Mouse (Mus musculus) stomach, postnatal 0 days (tissue): Measurements from ENCODE around the gene Pik3cg. TPM values are rescaled to one million over a fixed set of nuclear protein-coding genes. Genes with fewer than 3 reads are reported as not detected.

Experiments used
- ATAC-seq: fragments of 200-750 bp; cut with Nextera tagmentation; 2 replicates; pipeline ENCODE4 v1.8.0; 2017; ENCODE audit not compliant: low FRiP score, low TSS enrichment
- DNase-seq: peaks from one replicate; pipeline ENCODE4 v3.0.0-alpha.2; 2016; ENCODE audit warnings: low spot score
- H3K27ac ChIP-seq: fragments of 300-500 bp; sonication (generic); replicated peaks from 2 replicates; pipeline ENCODE4 v1.5.1; 2014; ENCODE audit warnings: mild to moderate bottlenecking, control low read depth
- H3K27me3 ChIP-seq: fragments of 300-500 bp; sonication (generic); 2 replicates; pipeline ENCODE4 v1.6.1; 2014; ENCODE audit warnings: low read length; ENCODE audit not compliant: control insufficient read depth, insufficient read depth
- H3K36me3 ChIP-seq: fragments of 300-500 bp; sonication (generic); 2 replicates; pipeline ENCODE4 v1.6.1; 2014; ENCODE audit warnings: low read length, mixed read lengths; ENCODE audit not compliant: control insufficient read depth, insufficient read depth
- H3K4me1 ChIP-seq: fragments of 300-500 bp; sonication (generic); replicated peaks from 2 replicates; pipeline ENCODE4 v1.6.1; 2014; ENCODE audit warnings: antibody characterized with exemption; ENCODE audit not compliant: control insufficient read depth, insufficient read depth
- H3K4me2 ChIP-seq: fragments of 300-500 bp; sonication (generic); replicated peaks from 2 replicates; pipeline ENCODE4 v1.6.1; 2014; ENCODE audit warnings: low read depth, mild to moderate bottlenecking, control low read depth, moderate library complexity
- H3K4me3 ChIP-seq: fragments of 300-500 bp; sonication (generic); 2 replicates; pipeline ENCODE4 v1.5.1; 2014; ENCODE audit warnings: low read depth, low read length, control low read depth
- H3K9ac ChIP-seq: fragments of 300-500 bp; sonication (generic); 2 replicates; pipeline ENCODE4 v1.6.1; 2014; ENCODE audit warnings: mild to moderate bottlenecking, low read length, control low read depth, mixed read lengths
- H3K9me3 ChIP-seq: fragments of 300-500 bp; sonication (generic); 2 replicates; pipeline ENCODE4 v1.6.1; 2016; ENCODE audit warnings: low read length; ENCODE audit not compliant: control insufficient read depth
- CTCF ChIP-seq: IDR thresholded peaks from 2 replicates; pipeline ENCODE4 v1.5.1; 2016; ENCODE audit warnings: antibody characterized with exemption, low read depth, mild to moderate bottlenecking, moderate library complexity
- EP300 ChIP-seq: optimal IDR thresholded peaks from 2 replicates; pipeline ENCODE3; 2016; ENCODE audit warnings: antibody characterized with exemption
- WGBS: fragments of 180-500 bp; shearing (Covaris S2); extraction: QIAGEN DNeasy Blood & Tissue Kit; methylation state at CpG from one replicate; pipeline ENCODE4 v1.1.7; 2014; 5-methylcytosine and 5-hydroxymethylcytosine counted together
- polyA plus RNA-seq: library from polyadenylated mRNA; unstranded; fragments of >200 nt; fragmentation: Nextera tagmentation; extraction: Ambion mirVana; gene quantifications from 2 replicates; pipeline ENCODE4 v1.2.1, GENCODE M21; 2015

Pik3cg gene
- polyA plus RNA-seq, 1 experiment from 2014 or later, result 1.6 TPM

DNA sequence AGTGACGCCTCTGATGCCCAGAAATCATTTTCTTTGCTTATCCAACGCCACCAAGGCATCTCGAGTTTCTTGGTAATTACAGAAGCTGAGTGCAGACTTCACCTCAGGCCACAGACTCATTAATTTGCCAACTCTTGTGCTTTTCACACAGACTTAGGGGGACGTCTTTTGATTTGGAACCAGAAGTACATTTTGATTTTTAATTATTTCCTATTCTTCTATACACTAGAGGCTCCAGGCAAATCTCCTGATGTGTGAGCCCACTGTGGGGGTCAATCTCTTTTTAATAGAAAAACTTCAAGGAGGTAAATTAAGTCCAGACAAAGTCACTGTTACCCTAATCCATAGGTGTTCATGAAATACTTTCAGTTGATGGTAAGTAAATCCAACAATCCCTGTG lies 26.6 kb downstream of the Pik3cg start:
- Histone ChIP-seq H3K4me1 (no peaks in the 10 kb centered on the region), H3K27ac (no peak overlapping the region), H3K9me3 (no peaks in the 10 kb centered on the region), H3K27me3 (no peaks in the 10 kb centered on the region), H3K36me3 (no peaks in the 10 kb centered on the region), H3K4me2 (no peak overlapping the region), H3K9ac (no peak overlapping the region), H3K4me3 (no peak overlapping the region)
- TF ChIP-seq CTCF (no peak), EP300 (no peak)
- ATAC-seq (no peak), DNase-seq (no peak)
- 52% methylated on average over 4 of the region's 4 CpGs for WGBS

DNA sequence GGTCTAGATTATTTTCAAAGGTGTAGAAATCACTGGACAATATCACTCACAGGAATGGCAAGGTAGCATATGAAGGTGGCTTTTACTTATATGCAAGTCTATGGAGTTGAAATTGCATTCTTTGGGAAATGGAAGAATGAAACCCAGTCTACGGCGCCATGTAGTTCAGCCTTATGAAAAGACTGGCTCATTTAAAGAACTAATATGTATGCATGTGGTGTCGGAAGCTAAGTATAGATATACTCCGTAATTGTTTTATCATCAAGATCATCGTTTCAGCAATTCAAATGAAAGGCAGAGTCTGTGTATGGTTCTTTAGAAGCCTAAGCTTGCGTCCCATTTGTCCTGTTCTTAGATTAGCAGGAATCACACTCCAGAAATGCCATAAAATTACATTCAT lies 34.0 kb downstream of the Pik3cg start:
- Histone ChIP-seq H3K27ac (no peak overlapping the region), H3K36me3 (no peaks in the 10 kb centered on the region), H3K27me3 (no peaks in the 10 kb centered on the region), H3K9ac (no peak overlapping the region), H3K4me3 (no peak overlapping the region), H3K9me3 (no peaks in the 10 kb centered on the region), H3K4me1 (no peaks in the 10 kb centered on the region), H3K4me2 (no peak overlapping the region)
- 94% methylated on average over 6 of the region's 6 CpGs for WGBS
- ATAC-seq (no peak), DNase-seq (no peak)
- TF ChIP-seq CTCF, result no peak
- TF ChIP-seq EP300, result no peak

DNA sequence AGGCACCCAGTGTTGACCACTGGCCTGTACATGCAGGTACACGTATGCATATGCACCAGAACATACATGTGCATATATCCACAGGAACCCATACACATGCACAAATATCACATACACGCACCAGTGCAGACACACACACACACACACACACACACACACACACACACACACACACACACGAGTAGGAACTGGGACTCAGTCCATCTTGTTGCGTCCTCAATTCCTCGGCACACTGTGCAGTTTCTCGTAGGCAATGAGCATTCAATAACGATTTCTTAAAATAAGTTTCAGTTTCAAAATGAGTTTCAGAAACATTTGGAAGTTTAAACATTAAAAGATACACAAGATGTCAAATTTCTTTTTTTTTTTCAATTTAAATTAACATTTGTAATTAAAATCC lies 35.6 kb downstream of the Pik3cg start:
- Histone ChIP-seq H3K27ac (no peak overlapping the region), H3K9me3 (no peaks in the 10 kb centered on the region), H3K4me3 (no peak overlapping the region), H3K27me3 (no peaks in the 10 kb centered on the region), H3K4me1 (no peaks in the 10 kb centered on the region), H3K4me2 (no peak overlapping the region), H3K36me3 (no peaks in the 10 kb centered on the region), H3K9ac (no peak overlapping the region)
- DNase-seq (no peak), ATAC-seq (no peak)
- no peak for TF ChIP-seq CTCF
- 87% methylated on average over 7 of the region's 7 CpGs for WGBS

DNA sequence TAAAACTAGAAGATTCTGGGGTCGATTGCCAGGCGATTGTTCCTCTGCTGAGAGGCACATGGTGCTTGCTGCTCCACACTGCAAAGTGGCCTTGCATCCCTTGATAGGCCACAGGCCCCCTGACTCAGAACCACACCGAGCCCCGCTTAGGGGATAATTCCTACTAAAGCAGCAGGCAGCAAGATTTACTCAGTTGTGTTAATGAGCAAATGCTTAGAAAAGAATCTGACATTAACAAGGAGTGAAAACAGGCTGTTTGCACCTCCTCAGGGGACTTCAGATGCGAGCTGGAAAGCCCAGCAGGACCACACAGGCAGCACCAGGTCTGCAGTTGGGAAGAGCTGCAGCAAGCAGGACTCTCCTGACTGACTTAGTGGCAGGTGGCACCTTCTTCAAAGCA lies 39.3 kb downstream of the Pik3cg start:
- H3K4me3 ChIP-seq, result no peak overlapping the region
- TF ChIP-seq EP300 (no peak), CTCF (no peak)
- H3K9me3 ChIP-seq, result no peaks in the 10 kb centered on the region
- H3K36me3 ChIP-seq, result no peaks in the 10 kb centered on the region
- WGBS, result 21% methylated on average over 5 of the region's 5 CpGs
- no peak overlapping the region for H3K9ac ChIP-seq
- no peak overlapping the region for H3K4me2 ChIP-seq
- H3K4me1 ChIP-seq, result no peaks in the 10 kb centered on the region
- ATAC-seq (no peak), DNase-seq (no peak)
- H3K27ac ChIP-seq, result no peak overlapping the region
- H3K27me3 ChIP-seq, result no peaks in the 10 kb centered on the region

DNA sequence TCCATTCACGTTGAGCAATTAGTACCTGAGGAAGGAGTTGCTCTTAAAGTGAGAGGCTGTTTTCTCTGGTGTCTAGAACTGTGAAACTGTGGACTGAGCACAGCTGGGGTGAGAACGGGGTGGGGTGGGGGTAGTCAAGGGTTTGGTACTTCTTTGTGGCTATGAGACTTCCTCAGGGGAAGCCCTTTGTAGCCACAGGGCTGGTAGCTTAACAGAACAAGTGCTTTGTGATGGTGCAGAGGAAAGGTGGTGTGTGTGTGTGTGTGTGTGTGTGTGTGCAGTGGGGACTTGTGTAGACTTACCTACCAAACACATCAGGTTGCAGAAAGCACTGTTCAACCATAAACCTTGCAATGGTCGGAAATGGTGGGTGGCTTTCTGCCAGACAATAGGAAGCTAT lies 39.7 kb downstream of the Pik3cg start:
- H3K27ac ChIP-seq, result no peak overlapping the region
- H3K36me3 ChIP-seq, result no peaks in the 10 kb centered on the region
- H3K4me2 ChIP-seq, result no peak overlapping the region
- no peak overlapping the region for H3K4me3 ChIP-seq
- TF ChIP-seq CTCF, result no peak
- TF ChIP-seq EP300, result no peak
- no peaks in the 10 kb centered on the region for H3K9me3 ChIP-seq
- ATAC-seq (no peak), DNase-seq (no peak)
- WGBS, result 31% methylated on average over 3 of the region's 3 CpGs
- no peaks in the 10 kb centered on the region for H3K4me1 ChIP-seq
- H3K27me3 ChIP-seq, result no peaks in the 10 kb centered on the region
- H3K9ac ChIP-seq, result no peak overlapping the region

GRCm38 (mm10) chr12:32163706-32164105 lies 44.8 kb downstream of the Pik3cg start:
- H3K9me3 ChIP-seq, result no peaks in the 10 kb centered on the region
- ATAC-seq, result 0 out of 2 replicates have a peak, but pooled peaks have one; percentile 51
- DNase-seq, result no peak

More at GRCm38 (mm10) chr12:32163706-32164105, 44.8 kb downstream of the Pik3cg start:
- Histone ChIP-seq H3K27ac (no peak overlapping the region), H3K27me3 (no peaks in the 10 kb centered on the region), H3K4me1 (no peaks in the 10 kb centered on the region), H3K36me3 (no peaks in the 10 kb centered on the region), H3K4me2 (no peak overlapping the region), H3K9ac (no peak overlapping the region), H3K4me3 (no peak overlapping the region)
- TF ChIP-seq EP300 (no peak), CTCF (no peak)
- WGBS, result 64% methylated on average over 2 of the region's 2 CpGs
